Mouse (Mus musculus) cerebellum, adult 18-20 months (tissue): ENCODE results near the gene Tas2r125.
"Not testable (repeated sequence)": the region's sequence is repeated elsewhere in the genome, so short reads cannot be mapped to it uniquely, and the experiment has no call there.

Experiments used
- DNase-seq, 2 experiments: peaks; one replicate each; pipeline ENCODE4 v3.0.0; 2021

Tas2r125 gene

DNA sequence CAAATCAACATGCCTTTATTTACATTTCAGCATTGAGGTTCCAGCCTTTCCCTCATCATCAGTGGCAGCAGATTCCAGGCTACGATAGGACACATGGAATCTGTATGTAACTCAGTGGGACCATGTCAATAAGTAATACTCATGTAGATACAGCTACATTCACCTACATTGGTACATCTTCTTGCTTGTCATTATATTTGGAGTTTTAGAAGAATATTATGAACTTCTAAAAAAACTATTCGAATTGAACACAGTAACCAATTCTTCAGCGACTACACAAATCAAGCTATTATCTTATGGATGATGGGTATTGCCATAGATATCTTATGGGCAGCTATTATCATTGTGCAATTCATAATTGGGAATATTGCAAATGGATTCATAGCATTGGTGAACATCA lies at the start of gene Tas2r125:
Gene Tas2r125, plus strand, starts transcription at position 301 of the 400 bp plus-strand sequence.
- DNase-seq = no peak

DNA sequence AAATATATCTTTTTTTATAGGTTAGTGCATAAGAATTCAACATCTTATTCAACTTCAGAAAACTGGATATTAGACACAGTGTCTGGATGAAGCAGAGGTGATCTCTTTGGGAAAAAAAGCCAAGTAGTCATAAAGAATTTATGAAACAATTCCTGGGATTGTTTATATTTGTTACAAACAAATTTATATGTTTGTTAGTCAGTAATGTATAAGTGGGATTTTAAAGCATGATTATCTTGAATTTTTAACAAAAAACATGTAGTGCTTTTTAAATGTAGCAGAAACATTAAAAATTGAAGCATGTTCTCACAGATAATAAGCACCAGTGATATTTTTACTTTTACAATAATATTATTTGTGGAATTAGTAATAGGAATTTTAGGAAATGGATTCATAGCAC lies 41.7 kb upstream of the Tas2r125 start, which contains the start of gene Tas2r110:
Gene Tas2r110, plus strand, starts transcription at position 301 of the 400 bp plus-strand sequence.
- DNase-seq = no peak

DNA sequence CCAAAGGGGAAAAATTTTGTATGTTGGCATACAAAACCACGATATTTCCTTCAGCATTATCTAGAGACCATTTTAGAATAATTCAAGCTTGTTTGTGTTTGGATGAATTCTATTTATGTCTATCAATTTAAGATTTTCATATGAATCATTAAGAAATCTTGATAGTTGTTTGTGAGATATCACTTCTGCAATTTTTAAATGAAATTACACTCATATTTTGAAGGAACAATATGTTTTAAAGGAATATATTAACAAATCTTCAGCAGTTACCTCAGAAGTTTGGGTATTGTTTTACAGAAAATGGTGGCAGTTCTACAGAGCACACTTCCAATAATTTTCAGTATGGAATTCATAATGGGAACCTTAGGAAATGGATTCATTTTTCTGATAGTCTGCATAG lies 16.7 kb upstream of the Tas2r125 start, which contains the start of gene Tas2r113:
Gene Tas2r113, plus strand, starts transcription at position 301 of the 400 bp plus-strand sequence.
- no peak for DNase-seq

DNA sequence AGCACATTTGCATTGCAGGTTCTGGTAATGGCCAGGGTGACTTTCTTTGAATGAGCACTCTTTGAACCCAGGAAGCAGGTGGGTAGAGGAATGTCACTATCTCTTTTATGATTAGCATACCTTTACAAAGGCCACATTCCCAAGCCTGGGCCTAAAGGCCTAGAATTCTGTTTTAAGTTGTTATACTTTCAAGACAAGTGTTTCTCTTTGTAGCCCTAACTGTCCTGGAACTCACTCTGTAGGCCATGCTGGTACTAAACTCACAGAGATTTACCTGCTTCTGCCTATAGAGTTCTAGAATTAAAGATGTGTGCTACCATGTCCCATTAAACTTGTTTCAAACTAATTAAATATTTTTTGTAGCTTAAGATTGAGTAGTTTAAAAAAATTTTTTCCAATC lies 31.9 kb downstream of the Tas2r125 start:
- DNase-seq = not testable (repeated sequence)

DNA sequence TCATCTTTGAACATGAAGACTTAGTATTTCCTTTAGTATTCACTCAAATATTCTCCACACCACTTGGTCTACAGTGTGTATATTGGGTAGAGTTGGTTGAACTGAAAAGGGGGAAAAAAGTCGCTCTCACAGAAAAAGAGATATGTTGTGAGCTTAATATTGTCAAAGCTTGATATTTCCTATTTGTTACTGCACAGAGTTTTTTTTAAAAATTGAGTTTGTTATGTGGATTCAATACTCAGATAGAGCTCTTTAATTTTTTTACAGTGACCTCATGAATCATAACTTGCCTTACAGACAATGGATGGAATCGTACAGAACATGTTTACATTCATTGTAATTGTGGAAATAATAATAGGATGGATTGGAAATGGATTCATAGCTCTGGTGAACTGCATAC lies 41.4 kb downstream of the Tas2r125 start, which contains the start of gene Tas2r129:
Gene Tas2r129, plus strand, starts transcription at position 301 of the 400 bp plus-strand sequence.
- no peak for DNase-seq

DNA sequence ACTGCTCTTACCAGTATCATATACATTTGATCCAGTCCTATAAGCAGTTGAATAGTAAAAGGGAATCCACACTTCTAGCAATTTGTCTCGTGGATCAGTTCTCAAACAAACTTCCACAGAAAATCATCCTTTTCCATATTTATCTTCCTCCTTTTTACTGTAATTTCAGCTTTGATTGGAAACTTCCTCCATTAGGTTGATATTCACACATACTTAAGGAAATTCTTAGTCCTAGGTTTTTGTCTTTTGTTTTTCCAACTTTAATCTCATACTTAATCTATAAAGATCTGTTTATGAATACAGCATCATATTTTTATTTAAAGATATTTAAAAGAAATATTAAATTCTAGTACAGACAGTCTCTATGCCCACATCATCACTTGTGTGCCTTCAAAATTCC lies 48.4 kb downstream of the Tas2r125 start, which contains the start of gene Tas2r131:
Gene Tas2r131, minus strand, starts transcription at position 101 of the 400 bp plus-strand sequence.
- DNase-seq = no peak
